Mouse (Mus musculus): ENCODE measurements around the gene Grid2ip.

Grid2ip gene

GRCm38 (mm10) chr5:143356686-143357388 lies at the start of gene Grid2ip:
Gene Grid2ip, plus strand, starts transcription at chr5:143357338.
- DNase-seq (ENCODE audit: low read depth, low spot score), result no peak

- DNase-seq (ENCODE audit: low read depth, low spot score), result no peak
Measured at GRCm38 (mm10) chr5:143308825-143309224, 48.3 kb upstream of the Grid2ip start.

- DNase-seq (ENCODE audit: low read depth, low spot score), result no peak
Measured at GRCm38 (mm10) chr5:143309916-143310315, 47.2 kb upstream of the Grid2ip start.

- peak; percentile 82 for DNase-seq (ENCODE audit: low read depth, low spot score)
Measured at GRCm38 (mm10) chr5:143311886-143312285, 45.3 kb upstream of the Grid2ip start.

- no peak for DNase-seq (ENCODE audit: low read depth, low spot score)
Measured at GRCm38 (mm10) chr5:143314183-143314729, 42.9 kb upstream of the Grid2ip start.

- peak; percentile 95 for DNase-seq (ENCODE audit: low read depth, low spot score)
Measured at GRCm38 (mm10) chr5:143314730-143315513, 42.2 kb upstream of the Grid2ip start, which contains the start of gene E130309D02Rik. Gene E130309D02Rik, minus strand, starts transcription at chr5:143315360.

- DNase-seq (ENCODE audit: low read depth, low spot score), result no peak
Measured at GRCm38 (mm10) chr5:143315514-143315888, 41.6 kb upstream of the Grid2ip start.

GRCm38 (mm10) chr5:143316605-143317287 lies 40.4 kb upstream of the Grid2ip start:
- no peak for DNase-seq (ENCODE audit: low read depth, low spot score)

GRCm38 (mm10) chr5:143317288-143317610 lies 39.9 kb upstream of the Grid2ip start:
- peak; percentile 79 for DNase-seq (ENCODE audit: low read depth, low spot score)

GRCm38 (mm10) chr5:143328690-143329495 lies 28.2 kb upstream of the Grid2ip start, which contains the start of gene Zdhhc4:
Gene Zdhhc4, minus strand, starts transcription at chr5:143329256.
- peak; percentile 89 for DNase-seq (ENCODE audit: low read depth, low spot score)

- peak; percentile 82 for DNase-seq (ENCODE audit: low read depth, low spot score)
Measured at GRCm38 (mm10) chr5:143333872-143334271, 23.3 kb upstream of the Grid2ip start.

- DNase-seq (ENCODE audit: low read depth, low spot score), result no peak
Measured at GRCm38 (mm10) chr5:143334418-143335088, 22.6 kb upstream of the Grid2ip start.

GRCm38 (mm10) chr5:143335089-143335460 lies 22.1 kb upstream of the Grid2ip start:
- no peak for DNase-seq (ENCODE audit: low read depth, low spot score)

- peak; percentile 36 for DNase-seq (ENCODE audit: low read depth, low spot score)
Measured at GRCm38 (mm10) chr5:143336559-143336958, 20.6 kb upstream of the Grid2ip start.

- no peak for DNase-seq (ENCODE audit: low read depth, low spot score)
Measured at GRCm38 (mm10) chr5:143339603-143340002, 17.5 kb upstream of the Grid2ip start.

- no peak for DNase-seq (ENCODE audit: low read depth, low spot score)
Measured at GRCm38 (mm10) chr5:143346367-143346766, 10.8 kb upstream of the Grid2ip start.

GRCm38 (mm10) chr5:143356017-143356416 lies 1.1 kb upstream of the Grid2ip start:
- DNase-seq (ENCODE audit: low read depth, low spot score), result no peak

- DNase-seq (ENCODE audit: low read depth, low spot score), result no peak
Measured at GRCm38 (mm10) chr5:143357564-143357963, 426 bp downstream of the Grid2ip start.

GRCm38 (mm10) chr5:143359263-143359662 lies 2.1 kb downstream of the Grid2ip start:
- DNase-seq (ENCODE audit: low read depth, low spot score), result peak; percentile 20

- peak; percentile 61 for DNase-seq (ENCODE audit: low read depth, low spot score)
Measured at GRCm38 (mm10) chr5:143360000-143360399, 2.9 kb downstream of the Grid2ip start.

- no peak for DNase-seq (ENCODE audit: low read depth, low spot score)
Measured at GRCm38 (mm10) chr5:143361428-143361827, 4.3 kb downstream of the Grid2ip start.
